Mouse (Mus musculus) kidney, embryonic 15.5 days (tissue): Measurements from ENCODE around the gene Dock2. TPM values are rescaled to one million over a fixed set of nuclear protein-coding genes. Genes with fewer than 3 reads are reported as not detected.

Experiments
- ATAC-seq: fragments of 200-750 bp; cut with Nextera tagmentation; replicated peaks from 2 replicates; pipeline ENCODE4 v1.8.0; 2017; ENCODE audit warnings: moderate TSS enrichment; ENCODE audit not compliant: low FRiP score
- H3K27ac ChIP-seq: fragments of 300-500 bp; sonication (generic); 2 replicates; pipeline ENCODE4 v1.5.1; 2015; ENCODE audit warnings: mild to moderate bottlenecking, inconsistent platforms
- H3K27me3 ChIP-seq: fragments of 300-500 bp; sonication (generic); 2 replicates; pipeline ENCODE4 v1.6.1; 2015; ENCODE audit warnings: inconsistent platforms
- H3K36me3 ChIP-seq: fragments of 300-500 bp; sonication (generic); 2 replicates; pipeline ENCODE4 v1.6.1; 2015; ENCODE audit warnings: inconsistent platforms
- H3K4me1 ChIP-seq: fragments of 300-500 bp; sonication (generic); 2 replicates; pipeline ENCODE4 v1.6.1; 2015; ENCODE audit warnings: inconsistent platforms
- H3K4me2 ChIP-seq: fragments of 300-500 bp; sonication (generic); 2 replicates; pipeline ENCODE4 v1.6.1; 2015; ENCODE audit warnings: moderate library complexity, mild to moderate bottlenecking, inconsistent platforms
- H3K4me3 ChIP-seq: fragments of 300-500 bp; sonication (generic); replicated peaks from 2 replicates; pipeline ENCODE4 v1.5.1; 2015; ENCODE audit warnings: mild to moderate bottlenecking, inconsistent platforms
- H3K9ac ChIP-seq: fragments of 300-500 bp; sonication (generic); 2 replicates; pipeline ENCODE4 v1.6.1; 2015; ENCODE audit warnings: mild to moderate bottlenecking, inconsistent platforms
- H3K9me3 ChIP-seq: fragments of 300-500 bp; sonication (generic); replicated peaks from 2 replicates; pipeline ENCODE4 v1.6.1; 2016; ENCODE audit warnings: inconsistent platforms
- whole genome bisulfite sequencing: fragments of 180-500 bp; shearing (Covaris S2); methylation state at CpG from one replicate; pipeline ENCODE4 v1.1.7; 2015; ENCODE audit warnings: mixed read lengths; 5-methylcytosine and 5-hydroxymethylcytosine counted together
- polyA plus RNA-seq: library from polyadenylated mRNA; unstranded; fragments of >200 nt; fragmentation: Nextera tagmentation; extraction: Ambion mirVana; gene quantifications from 2 replicates; pipeline ENCODE4 v1.2.1, GENCODE M21; 2015

The Dock2 gene
- polyA plus RNA-seq, 1 experiment from 2014 or later: 1.1 TPM

DNA sequence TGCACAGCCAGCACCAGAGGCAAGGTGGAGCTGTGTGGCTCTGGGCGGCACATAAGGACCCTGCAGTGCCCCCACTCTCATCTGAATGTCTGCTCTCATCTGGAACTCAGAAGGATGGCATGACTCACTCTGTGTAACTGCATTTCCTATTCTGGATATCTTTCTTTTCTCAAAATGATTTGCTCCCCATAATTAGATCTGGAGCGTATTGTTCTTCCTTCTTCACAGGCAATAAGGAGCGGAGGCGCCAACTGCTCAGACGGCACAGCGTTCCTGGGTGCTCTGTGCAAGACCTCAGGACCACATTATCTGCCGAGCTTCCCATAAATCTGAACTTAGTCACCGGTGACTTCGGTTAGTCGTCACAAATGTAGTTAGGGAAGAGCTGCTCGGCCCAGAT lies 75.4 kb downstream of the Dock2 start:
- Histone ChIP-seq H3K36me3 (no peaks in the 10 kb centered on the region), H3K4me1 (no peaks in the 10 kb centered on the region), H3K27ac (no peak overlapping the region), H3K9ac (no peak overlapping the region), H3K4me3 (no peak overlapping the region), H3K9me3 (no peaks in the 10 kb centered on the region), H3K4me2 (no peak overlapping the region), H3K27me3 (no peaks in the 10 kb centered on the region)
- WGBS: 75% methylated on average over 11 of the region's 11 CpGs
- no peak for ATAC-seq

DNA sequence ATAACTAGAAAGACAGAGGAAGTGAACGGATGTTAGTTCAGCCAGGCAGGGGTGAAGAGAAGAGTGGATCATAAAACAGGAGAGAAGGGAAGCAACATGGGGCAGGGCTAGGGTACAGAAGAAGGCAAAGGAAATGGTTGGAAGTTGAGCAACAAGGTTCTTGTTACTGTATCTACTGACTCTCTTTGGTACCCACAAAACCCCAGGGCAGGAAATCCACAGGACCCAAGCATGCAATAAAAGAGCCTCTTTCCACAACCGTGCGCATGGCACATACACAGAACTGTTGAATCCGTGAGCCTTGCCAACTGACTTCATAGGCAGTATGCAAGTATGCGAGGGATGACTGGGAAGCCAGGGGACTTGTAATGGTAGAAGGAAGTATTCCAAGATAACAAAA lies 76.3 kb downstream of the Dock2 start:
- H3K27ac ChIP-seq: no peak overlapping the region
- H3K4me2 ChIP-seq: no peak overlapping the region
- WGBS: 79% methylated on average over 5 of the region's 5 CpGs
- no peak overlapping the region for H3K4me3 ChIP-seq
- no peaks in the 10 kb centered on the region for H3K4me1 ChIP-seq
- no peaks in the 10 kb centered on the region for H3K27me3 ChIP-seq
- H3K36me3 ChIP-seq: no peaks in the 10 kb centered on the region
- no peak overlapping the region for H3K9ac ChIP-seq
- no peaks in the 10 kb centered on the region for H3K9me3 ChIP-seq
- no peak for ATAC-seq

DNA sequence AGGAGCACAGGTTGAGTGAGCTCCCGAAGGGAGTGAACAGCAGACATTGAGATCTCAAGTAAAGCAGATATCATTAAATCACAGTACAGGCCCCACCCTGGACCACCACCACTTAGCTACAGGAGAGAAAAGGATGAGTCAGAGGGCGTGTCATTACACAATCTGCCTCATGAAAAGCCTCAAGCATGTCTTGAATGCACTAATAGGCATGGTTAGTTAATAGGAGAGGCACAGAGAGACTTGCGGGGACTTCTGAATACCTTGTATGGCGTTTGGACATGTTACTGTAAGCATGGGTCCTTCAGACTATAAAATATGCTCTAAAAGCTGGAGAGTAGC lies 78.6 kb downstream of the Dock2 start:
- WGBS: 82% methylated on average over 4 of the region's 4 CpGs

DNA sequence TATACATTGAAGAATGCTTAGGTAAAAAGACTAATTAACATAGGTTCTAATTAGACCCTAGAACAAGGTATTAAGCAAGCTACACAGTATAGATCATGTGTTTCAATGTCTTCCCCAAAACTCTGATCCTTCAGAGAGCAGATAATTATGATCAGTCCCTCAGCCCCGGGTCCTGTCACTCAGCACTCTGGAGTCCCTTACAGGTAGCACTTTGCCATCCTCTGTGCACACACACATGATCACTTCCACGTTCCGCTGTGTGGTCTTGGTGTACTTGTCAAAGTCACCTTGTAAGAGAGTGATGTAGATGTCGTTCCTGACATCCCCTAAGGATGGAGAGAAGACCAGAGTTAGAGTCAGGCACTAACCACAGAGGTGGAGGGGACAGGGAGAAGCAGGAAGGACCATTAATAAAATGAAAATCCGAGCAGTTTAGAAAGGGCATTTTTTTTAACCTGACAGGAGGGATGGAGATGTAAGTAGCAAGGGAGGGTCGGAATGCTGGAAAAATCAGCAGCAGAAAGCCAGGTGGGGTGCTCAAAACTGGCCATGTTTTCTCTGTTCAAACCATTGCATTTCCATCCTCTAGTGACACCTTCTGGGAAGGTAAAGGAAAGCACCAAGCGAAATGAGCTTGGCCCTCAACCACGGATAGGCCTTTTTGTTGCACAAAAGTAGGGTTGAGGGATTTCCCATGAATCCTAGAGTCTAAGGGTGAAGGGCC lies 79.1 kb downstream of the Dock2 start:
- H3K9ac ChIP-seq: no peak overlapping the region
- H3K4me1 ChIP-seq: no peaks in the 10 kb centered on the region
- no peak overlapping the region for H3K4me3 ChIP-seq
- H3K4me2 ChIP-seq: no peak overlapping the region
- no peak overlapping the region for H3K27ac ChIP-seq
- WGBS: 60% methylated on average over 8 of the region's 8 CpGs
- H3K9me3 ChIP-seq: no peaks in the 10 kb centered on the region
- no peak for ATAC-seq
- H3K27me3 ChIP-seq: no peaks in the 10 kb centered on the region
- no peaks in the 10 kb centered on the region for H3K36me3 ChIP-seq

More for the DNA sequence above, 78.6 kb downstream of the Dock2 start:
- Histone ChIP-seq H3K4me1 (no peaks in the 10 kb centered on the region), H3K4me2 (no peak overlapping the region), H3K9ac (no peak overlapping the region), H3K27me3 (no peaks in the 10 kb centered on the region), H3K9me3 (no peaks in the 10 kb centered on the region), H3K36me3 (no peaks in the 10 kb centered on the region), H3K27ac (no peak overlapping the region), H3K4me3 (no peak overlapping the region)
- no peak for ATAC-seq

DNA sequence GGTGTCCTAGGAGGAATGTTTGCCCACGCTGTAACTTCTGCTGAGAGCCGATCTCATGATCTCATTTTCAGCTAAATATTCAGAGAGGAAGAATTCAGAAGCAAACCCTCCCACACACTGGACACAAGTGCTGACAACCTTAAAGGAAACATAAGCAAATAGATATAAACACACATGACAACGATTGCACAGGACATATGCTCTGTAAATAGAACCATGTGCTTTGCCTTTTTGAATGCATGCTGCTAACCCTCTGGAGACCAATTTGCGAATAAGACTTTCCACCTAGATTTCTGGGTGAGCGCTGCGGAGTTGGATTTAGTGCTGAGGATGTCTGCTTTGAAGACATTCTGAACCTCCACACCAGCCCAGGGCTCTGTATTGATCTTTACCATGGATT lies 79.8 kb downstream of the Dock2 start:
- WGBS: 62% methylated on average over 6 of the region's 6 CpGs
- no peak overlapping the region for H3K4me3 ChIP-seq

DNA sequence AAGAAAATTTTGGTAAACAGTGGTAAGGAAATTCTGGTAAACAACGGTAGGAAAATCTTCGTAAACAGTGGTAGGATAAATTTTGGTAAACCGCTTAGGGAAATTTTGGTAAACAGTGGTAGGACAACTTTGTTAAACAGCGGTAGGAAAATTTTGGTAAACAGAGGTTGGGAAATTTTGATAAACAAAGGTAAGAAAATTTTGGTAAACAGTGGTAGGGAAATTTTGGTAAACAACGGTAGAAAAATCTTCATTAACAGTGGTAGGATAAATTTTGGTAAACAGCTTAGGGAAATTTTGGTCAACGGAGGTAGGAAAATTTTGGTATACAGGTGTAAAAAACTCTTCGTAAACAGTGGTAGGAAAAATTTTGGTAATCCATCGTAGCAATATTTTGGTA lies 101.9 kb downstream of the Dock2 start:
- Histone ChIP-seq H3K9ac (no peak overlapping the region), H3K9me3 (0 out of 2 replicates have a peak, but pooled peaks cover 5% of the 10 kb centered on the region), H3K4me3 (no peak overlapping the region), H3K27ac (no peak overlapping the region), H3K36me3 (no peaks in the 10 kb centered on the region), H3K4me2 (no peak overlapping the region), H3K27me3 (no peaks in the 10 kb centered on the region), H3K4me1 (no peaks in the 10 kb centered on the region)
- WGBS: 49% methylated on average over 8 of the region's 8 CpGs
- ATAC-seq: 0 out of 2 replicates have a peak, but pooled peaks have one; percentile 40

More for the DNA sequence above, 79.8 kb downstream of the Dock2 start:
- no peaks in the 10 kb centered on the region for H3K4me1 ChIP-seq
- H3K9ac ChIP-seq: no peak overlapping the region
- no peak overlapping the region for H3K27ac ChIP-seq
- H3K36me3 ChIP-seq: no peaks in the 10 kb centered on the region
- ATAC-seq: no peak
- no peaks in the 10 kb centered on the region for H3K27me3 ChIP-seq
- H3K9me3 ChIP-seq: no peaks in the 10 kb centered on the region
- H3K4me2 ChIP-seq: no peak overlapping the region

DNA sequence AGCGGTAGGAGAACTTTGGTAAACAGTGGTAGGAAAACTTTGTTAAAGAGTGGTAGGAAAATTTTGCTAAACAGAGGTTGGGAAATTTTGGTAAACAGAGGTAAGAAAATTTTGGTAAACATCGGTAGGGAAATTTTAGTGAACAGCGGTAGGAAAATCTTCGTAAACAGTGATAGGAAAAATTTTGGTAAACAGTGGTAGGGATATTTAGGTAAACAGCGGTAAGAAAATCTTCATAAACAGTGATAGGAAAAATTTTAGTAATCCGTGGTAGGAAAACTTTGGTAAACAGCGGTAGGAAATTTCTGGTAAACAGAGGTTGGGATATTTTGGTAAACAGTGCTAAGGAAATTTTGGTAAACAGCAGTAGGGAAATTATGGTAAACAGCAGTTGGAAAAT lies 239.1 kb downstream of the Dock2 start:
- 68% methylated on average over 7 of the region's 7 CpGs for WGBS
- H3K4me2 ChIP-seq: no peak overlapping the region

DNA sequence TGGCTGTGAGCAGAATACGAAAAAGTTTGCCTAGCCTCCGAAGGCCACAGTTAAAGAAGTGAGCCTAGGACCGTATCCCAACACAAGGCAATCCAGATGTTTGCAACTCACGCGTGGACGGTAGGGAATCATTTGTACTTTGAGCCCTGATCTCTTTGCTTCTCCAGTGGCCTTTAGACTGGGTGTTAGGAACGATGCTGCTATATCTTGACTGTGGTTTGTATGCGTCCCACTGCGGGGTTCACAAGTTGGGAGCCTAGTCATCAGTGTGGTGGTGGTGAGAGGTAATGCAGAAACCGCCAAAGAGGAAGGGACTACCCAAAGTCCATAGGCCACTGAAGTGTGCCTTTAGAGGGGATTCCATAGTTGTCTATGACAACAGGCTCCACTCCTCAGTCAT lies 251.6 kb downstream of the Dock2 start:
- H3K27ac ChIP-seq: no peak overlapping the region
- no peaks in the 10 kb centered on the region for H3K9me3 ChIP-seq
- H3K4me3 ChIP-seq: no peak overlapping the region
- WGBS: 94% methylated on average over 10 of the region's 10 CpGs
- no peaks in the 10 kb centered on the region for H3K27me3 ChIP-seq
- ATAC-seq: no peak
- H3K36me3 ChIP-seq: no peaks in the 10 kb centered on the region
- H3K4me1 ChIP-seq: no peaks in the 10 kb centered on the region
- no peak overlapping the region for H3K4me2 ChIP-seq
- no peak overlapping the region for H3K9ac ChIP-seq

More for the DNA sequence above, 239.1 kb downstream of the Dock2 start:
- no peak overlapping the region for H3K9ac ChIP-seq
- no peaks in the 10 kb centered on the region for H3K27me3 ChIP-seq
- no peak overlapping the region for H3K27ac ChIP-seq
- no peaks in the 10 kb centered on the region for H3K4me1 ChIP-seq
- peaks cover 7% of the 10 kb centered on the region for H3K9me3 ChIP-seq
- no peak overlapping the region for H3K4me3 ChIP-seq
- ATAC-seq: no peak
- H3K36me3 ChIP-seq: no peaks in the 10 kb centered on the region

DNA sequence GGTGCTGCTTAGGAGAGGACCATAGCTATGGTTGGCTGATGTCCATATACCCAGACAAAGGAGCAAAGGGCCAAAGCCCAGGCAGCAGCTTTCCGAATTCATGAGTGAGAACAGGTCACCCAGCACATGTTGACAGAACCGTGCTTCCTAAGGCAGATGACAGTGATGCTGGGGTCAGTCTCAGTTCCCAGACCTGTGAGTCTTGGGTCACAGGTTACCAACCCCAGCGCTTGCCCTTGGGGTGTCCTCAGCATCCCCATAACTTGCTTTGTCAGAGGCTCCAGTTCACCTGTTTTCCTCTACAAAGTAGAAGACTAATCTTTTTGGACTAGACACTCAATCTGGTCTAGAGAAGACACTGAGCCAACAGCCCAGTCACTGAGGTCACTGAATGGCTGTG lies 252.7 kb downstream of the Dock2 start:
- WGBS: 91% methylated on average over 3 of the region's 3 CpGs
- Histone ChIP-seq H3K4me3 (no peak overlapping the region), H3K36me3 (no peaks in the 10 kb centered on the region), H3K9me3 (no peaks in the 10 kb centered on the region), H3K4me2 (no peak overlapping the region), H3K27ac (no peak overlapping the region), H3K9ac (no peak overlapping the region), H3K4me1 (no peaks in the 10 kb centered on the region), H3K27me3 (no peaks in the 10 kb centered on the region)
- no peak for ATAC-seq

DNA sequence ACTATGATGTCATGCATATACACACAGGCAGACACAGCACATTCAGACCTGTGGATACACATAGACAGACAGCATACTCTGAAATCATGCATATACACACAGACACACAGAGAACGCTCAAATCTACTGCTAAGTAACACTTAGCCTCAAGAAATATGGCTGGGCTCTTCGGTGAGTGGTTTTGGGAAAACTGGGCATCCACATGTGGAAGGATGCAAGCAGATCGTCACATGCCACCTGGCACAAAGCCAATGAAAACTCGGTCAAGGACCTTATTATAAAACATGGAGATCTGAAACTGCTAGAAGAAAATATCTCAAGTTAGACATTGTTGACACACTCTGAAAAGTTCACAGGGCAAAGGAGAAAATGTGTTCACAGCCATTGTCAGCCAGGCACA lies 255.7 kb downstream of the Dock2 start:
- ATAC-seq: no peak
- Histone ChIP-seq H3K27me3 (no peaks in the 10 kb centered on the region), H3K36me3 (no peaks in the 10 kb centered on the region), H3K4me1 (no peaks in the 10 kb centered on the region), H3K27ac (no peak overlapping the region), H3K9ac (no peak overlapping the region), H3K4me2 (no peak overlapping the region), H3K9me3 (no peaks in the 10 kb centered on the region), H3K4me3 (no peak overlapping the region)
- WGBS: 83% methylated on average over 4 of the region's 4 CpGs

DNA sequence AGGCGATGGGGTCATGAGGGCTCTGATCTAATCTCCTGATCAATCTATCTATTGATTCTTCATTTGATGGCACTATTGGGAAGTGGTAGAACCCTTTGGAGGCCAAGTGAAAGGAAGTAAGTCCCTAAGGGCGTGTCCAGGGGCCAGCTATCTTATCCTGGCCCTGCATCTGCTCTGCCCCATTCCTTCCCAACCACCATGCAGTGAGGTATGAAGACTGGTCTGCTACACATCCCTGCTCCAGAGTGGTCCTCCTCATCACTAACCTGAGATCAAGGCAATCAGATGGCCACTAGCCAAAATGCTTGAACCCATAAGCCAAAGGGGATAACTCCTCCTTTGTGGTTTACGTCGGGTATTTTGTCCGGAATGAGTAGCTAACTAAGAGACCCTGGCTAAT lies 256.5 kb downstream of the Dock2 start:
- H3K36me3 ChIP-seq: no peaks in the 10 kb centered on the region
- H3K27me3 ChIP-seq: no peaks in the 10 kb centered on the region
- no peak overlapping the region for H3K9ac ChIP-seq
- no peak for ATAC-seq
- H3K4me3 ChIP-seq: no peak overlapping the region
- 83% methylated on average over 5 of the region's 5 CpGs for WGBS
- H3K27ac ChIP-seq: no peak overlapping the region
- no peaks in the 10 kb centered on the region for H3K4me1 ChIP-seq
- no peak overlapping the region for H3K4me2 ChIP-seq
- no peaks in the 10 kb centered on the region for H3K9me3 ChIP-seq

DNA sequence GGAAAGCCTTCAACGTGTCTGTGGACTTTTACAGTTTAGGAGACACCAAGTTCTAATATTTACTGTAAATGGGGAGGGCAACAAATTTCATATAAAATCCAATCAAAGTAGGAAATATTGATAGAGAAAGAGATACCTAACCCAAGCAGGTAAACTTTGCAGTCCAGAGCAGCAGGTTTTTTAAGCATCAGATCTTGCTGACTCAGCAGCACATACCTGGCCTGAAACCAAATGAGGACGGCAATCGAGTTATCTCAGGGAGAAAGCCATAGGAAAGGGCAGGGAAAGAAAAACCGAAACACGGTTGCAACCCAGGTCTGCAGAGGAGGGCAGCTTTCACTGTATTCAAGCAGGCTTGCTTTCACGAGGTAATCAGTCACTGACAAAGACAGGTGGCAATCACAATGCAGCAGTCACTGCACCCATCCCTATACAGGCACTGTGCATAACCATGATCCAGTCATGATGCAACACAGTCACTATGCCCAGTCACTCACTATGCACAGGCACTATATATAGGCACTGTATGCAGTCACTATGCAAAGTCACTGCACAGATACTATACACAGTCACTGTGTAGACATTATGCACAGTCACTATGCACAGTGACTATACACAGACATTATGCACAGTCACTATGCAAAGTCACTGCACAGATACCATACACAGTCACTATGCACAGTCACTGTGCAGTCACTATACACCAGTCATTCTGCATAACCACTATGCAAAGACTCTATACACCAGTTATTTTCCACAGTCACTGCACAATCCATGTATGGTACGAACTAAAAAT lies 258.4 kb downstream of the Dock2 start:
- ATAC-seq: no peak
- Histone ChIP-seq H3K27ac (no peak overlapping the region), H3K9me3 (no peaks in the 10 kb centered on the region), H3K36me3 (no peaks in the 10 kb centered on the region), H3K9ac (no peak overlapping the region), H3K4me2 (no peak overlapping the region), H3K27me3 (no peaks in the 10 kb centered on the region), H3K4me1 (no peaks in the 10 kb centered on the region), H3K4me3 (no peak overlapping the region)
- WGBS: 73% methylated on average over 7 of the region's 7 CpGs
